Mouse (Mus musculus) stomach, postnatal 0 days (tissue): ENCODE measurements around the gene Calm3.

Experiments
- CTCF ChIP-seq: IDR thresholded peaks from 2 replicates; pipeline ENCODE4 v1.5.1; 2016; ENCODE audit warnings: antibody characterized with exemption, low read depth, mild to moderate bottlenecking, moderate library complexity
- EP300 ChIP-seq: optimal IDR thresholded peaks from 2 replicates; pipeline ENCODE3; 2016; ENCODE audit warnings: antibody characterized with exemption

DNA sequence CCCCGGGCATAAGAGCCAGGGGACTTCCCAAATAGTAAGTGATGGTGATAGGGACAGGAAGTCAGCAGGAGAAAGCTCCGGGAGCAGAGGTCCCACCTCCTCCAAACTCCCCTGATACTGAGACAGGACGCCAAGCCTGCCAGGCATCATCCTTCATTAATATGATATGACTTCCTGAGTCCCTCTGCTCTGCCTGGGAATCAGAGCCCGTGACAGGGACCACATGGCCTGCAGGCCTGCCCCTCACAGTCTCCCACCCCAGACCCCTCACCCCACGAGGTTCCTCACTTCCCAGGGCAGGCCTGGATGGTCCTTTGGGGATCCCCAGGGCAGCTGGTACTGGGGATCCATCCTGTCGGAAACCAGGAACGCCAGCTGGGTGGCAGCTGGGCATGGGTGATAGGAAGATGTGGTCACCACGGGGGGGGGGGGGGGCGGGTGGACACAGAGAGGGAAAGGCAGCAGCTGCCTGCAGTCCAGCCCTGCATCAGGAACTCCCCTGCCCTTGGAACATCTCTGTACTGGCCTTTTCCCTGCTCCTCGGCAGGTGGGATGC is 19.7 kb downstream of the Calm3 start:
- no peak for TF ChIP-seq CTCF
- TF ChIP-seq EP300, result no peak
